Mouse (Mus musculus) limb, embryonic 11.5 days (tissue): ENCODE results near the gene Rmdn2. TPM values are rescaled to one million over a fixed set of nuclear protein-coding genes. Genes with fewer than 3 reads are reported as not detected.

Experiments
- ATAC-seq: fragments of 200-750 bp; cut with Nextera tagmentation; 2 replicates; pipeline ENCODE4 v1.8.0; 2017; ENCODE audit warnings: low read depth; ENCODE audit not compliant: insufficient number of reproducible peaks, low FRiP score, low TSS enrichment
- DNase-seq: peaks from one replicate; pipeline ENCODE4 v3.0.0-alpha.2; 2015; ENCODE audit warnings: low spot score
- H3K27ac ChIP-seq: fragments of 300-500 bp; sonication (generic); replicated peaks from 2 replicates; pipeline ENCODE4 v1.5.1; 2014; ENCODE audit warnings: low read depth, mild to moderate bottlenecking, low read length
- H3K27me3 ChIP-seq: fragments of 300-500 bp; sonication (generic); 2 replicates; pipeline ENCODE4 v1.6.1; 2014; ENCODE audit warnings: mild to moderate bottlenecking, low read length, mixed read lengths; ENCODE audit not compliant: control insufficient read depth, insufficient read depth
- H3K36me3 ChIP-seq: fragments of 300-500 bp; sonication (generic); 2 replicates; pipeline ENCODE4 v1.6.1; 2014; ENCODE audit warnings: mild to moderate bottlenecking, low read length, moderate library complexity, mixed read lengths; ENCODE audit not compliant: control insufficient read depth, insufficient read depth
- H3K4me1 ChIP-seq: fragments of 300-500 bp; sonication (generic); 2 replicates; pipeline ENCODE4 v1.6.1; 2014; ENCODE audit warnings: low read length, mixed read lengths; ENCODE audit not compliant: control insufficient read depth, insufficient read depth
- H3K4me2 ChIP-seq: fragments of 300-500 bp; sonication (generic); 2 replicates; pipeline ENCODE4 v1.6.1; 2014; ENCODE audit warnings: low read depth, mild to moderate bottlenecking, moderate library complexity; ENCODE audit not compliant: severe bottlenecking
- H3K4me3 ChIP-seq: fragments of 300-500 bp; sonication (generic); 2 replicates; pipeline ENCODE4 v1.5.1; 2014; ENCODE audit warnings: low read depth, low read length
- H3K9ac ChIP-seq: fragments of 300-500 bp; sonication (generic); 2 replicates; pipeline ENCODE4 v1.6.1; 2014; ENCODE audit warnings: mild to moderate bottlenecking, low read length
- H3K9me3 ChIP-seq: fragments of 300-500 bp; sonication (generic); 2 replicates; pipeline ENCODE4 v1.6.1; 2016; ENCODE audit warnings: low read length; ENCODE audit not compliant: control insufficient read depth
- WGBS: fragments of 180-500 bp; shearing (Covaris S2); extraction: QIAGEN DNeasy Blood & Tissue Kit; methylation state at CpG from one replicate; pipeline ENCODE4 v1.1.7; 2014; 5-methylcytosine and 5-hydroxymethylcytosine counted together
- polyA plus RNA-seq: library from polyadenylated mRNA; unstranded; fragments of >200 nt; fragmentation: Nextera tagmentation; extraction: Ambion mirVana; gene quantifications from 2 replicates; pipeline ENCODE4 v1.2.1, GENCODE M21; 2014

Gene Rmdn2
- polyA plus RNA-seq, 1 experiment from 2014 or later, result 10.8 TPM

DNA sequence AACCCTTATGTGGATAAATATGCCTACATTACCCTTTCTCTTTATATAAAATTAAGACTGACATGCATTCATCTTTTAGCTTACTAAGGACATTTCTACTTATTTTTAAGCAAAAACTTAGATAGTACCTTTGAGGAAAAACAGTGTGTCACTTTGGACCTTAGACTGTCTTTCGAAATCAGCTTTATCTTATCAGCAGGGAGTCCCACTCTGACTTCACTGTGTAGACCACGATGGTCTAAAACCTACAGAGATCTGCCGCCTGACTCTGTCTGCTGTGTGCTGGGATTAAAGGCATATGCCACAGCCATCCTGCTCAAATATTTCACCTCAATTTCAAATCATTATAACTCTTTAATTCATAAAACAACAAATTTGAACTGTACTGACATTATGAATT lies 46.8 kb downstream of the Rmdn2 start:
- H3K9me3 ChIP-seq, result no peaks in the 10 kb centered on the region
- no peak for ATAC-seq
- WGBS, result 67% methylated on average over 3 of the region's 3 CpGs

DNA sequence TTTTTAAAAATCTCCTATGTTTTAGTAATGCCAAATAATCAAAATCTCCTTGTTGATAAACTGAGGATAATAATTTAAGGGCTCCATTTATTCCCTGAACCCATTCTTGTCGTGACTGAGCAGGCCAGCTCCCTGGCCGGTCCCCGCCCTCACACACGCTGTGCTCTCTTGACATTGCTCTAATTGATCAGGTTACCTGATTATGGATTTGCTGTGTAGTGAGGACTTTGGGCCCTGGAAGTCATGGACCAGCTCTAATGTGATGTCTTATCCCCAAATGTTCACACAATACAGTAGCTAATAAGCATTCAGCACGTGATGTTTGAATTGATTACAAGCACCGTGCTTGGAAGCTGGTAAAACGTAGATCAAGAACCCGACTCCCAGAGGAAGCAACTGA lies 47.2 kb downstream of the Rmdn2 start:
- Histone ChIP-seq H3K36me3 (no peaks in the 10 kb centered on the region), H3K9me3 (no peaks in the 10 kb centered on the region), H3K4me2 (no peak overlapping the region), H3K4me3 (no peak overlapping the region), H3K9ac (no peak overlapping the region), H3K27me3 (no peaks in the 10 kb centered on the region), H3K4me1 (no peaks in the 10 kb centered on the region), H3K27ac (no peak overlapping the region)
- no peak for DNase-seq
- ATAC-seq, result no peak
- 73% methylated on average over 8 of the region's 8 CpGs for WGBS

More for the DNA sequence above, 46.8 kb downstream of the Rmdn2 start:
- Histone ChIP-seq H3K27me3 (no peaks in the 10 kb centered on the region), H3K36me3 (no peaks in the 10 kb centered on the region), H3K4me1 (no peaks in the 10 kb centered on the region), H3K4me2 (no peak overlapping the region), H3K4me3 (no peak overlapping the region), H3K9ac (no peak overlapping the region), H3K27ac (no peak overlapping the region)
- DNase-seq, result no peak

DNA sequence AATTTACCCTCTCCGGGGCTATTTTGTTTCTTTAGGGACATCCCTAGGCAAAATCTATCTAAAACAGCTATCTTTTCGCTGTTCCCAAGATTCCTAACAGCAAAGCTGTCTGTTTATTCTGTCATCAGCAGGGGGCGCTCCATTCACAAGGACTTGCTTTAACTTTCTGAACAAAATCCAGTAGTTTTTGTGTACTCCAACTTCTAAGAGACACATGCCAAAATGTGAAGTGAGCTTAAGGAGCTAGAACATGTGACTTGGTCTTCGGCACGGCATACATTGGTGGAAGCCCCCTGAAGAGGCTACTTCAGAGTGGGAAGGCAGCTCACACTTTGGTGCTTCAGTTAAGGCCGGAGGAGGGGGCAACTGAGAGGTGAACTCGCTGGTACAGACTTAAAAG lies 49.7 kb downstream of the Rmdn2 start:
- Histone ChIP-seq H3K4me1 (no peaks in the 10 kb centered on the region), H3K27me3 (no peaks in the 10 kb centered on the region), H3K4me2 (no peak overlapping the region), H3K9me3 (no peaks in the 10 kb centered on the region), H3K9ac (no peak overlapping the region), H3K36me3 (no peaks in the 10 kb centered on the region), H3K27ac (no peak overlapping the region), H3K4me3 (no peak overlapping the region)
- DNase-seq (peak; percentile 85), ATAC-seq (no peak)
- WGBS, result 48% methylated on average over 7 of the region's 7 CpGs

DNA sequence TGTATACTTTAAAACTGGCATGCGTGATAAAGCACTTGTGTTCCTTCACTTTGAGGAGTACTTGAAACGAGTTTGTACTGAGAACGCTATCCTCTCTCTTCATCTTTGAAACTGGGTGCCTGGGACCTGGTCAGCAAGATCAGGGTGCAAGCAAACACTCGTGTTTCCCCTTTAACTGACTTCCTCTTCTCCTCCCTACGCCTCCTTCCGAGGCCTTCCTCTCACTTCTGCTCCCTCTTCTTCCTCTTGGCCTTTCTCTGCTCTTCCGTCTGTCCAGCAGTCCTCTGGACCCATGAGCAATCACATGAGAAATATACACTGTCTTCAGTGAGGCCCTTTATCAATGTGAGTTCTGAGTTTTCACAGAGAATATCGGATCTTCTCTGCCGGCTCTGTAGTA lies 50.2 kb downstream of the Rmdn2 start:
- no peak for DNase-seq
- Histone ChIP-seq H3K4me2 (no peak overlapping the region), H3K27me3 (no peaks in the 10 kb centered on the region), H3K9ac (no peak overlapping the region), H3K36me3 (no peaks in the 10 kb centered on the region), H3K4me3 (no peak overlapping the region), H3K27ac (no peak overlapping the region), H3K4me1 (no peaks in the 10 kb centered on the region), H3K9me3 (no peaks in the 10 kb centered on the region)
- no peak for ATAC-seq
- 82% methylated on average over 9 of the region's 9 CpGs for WGBS

DNA sequence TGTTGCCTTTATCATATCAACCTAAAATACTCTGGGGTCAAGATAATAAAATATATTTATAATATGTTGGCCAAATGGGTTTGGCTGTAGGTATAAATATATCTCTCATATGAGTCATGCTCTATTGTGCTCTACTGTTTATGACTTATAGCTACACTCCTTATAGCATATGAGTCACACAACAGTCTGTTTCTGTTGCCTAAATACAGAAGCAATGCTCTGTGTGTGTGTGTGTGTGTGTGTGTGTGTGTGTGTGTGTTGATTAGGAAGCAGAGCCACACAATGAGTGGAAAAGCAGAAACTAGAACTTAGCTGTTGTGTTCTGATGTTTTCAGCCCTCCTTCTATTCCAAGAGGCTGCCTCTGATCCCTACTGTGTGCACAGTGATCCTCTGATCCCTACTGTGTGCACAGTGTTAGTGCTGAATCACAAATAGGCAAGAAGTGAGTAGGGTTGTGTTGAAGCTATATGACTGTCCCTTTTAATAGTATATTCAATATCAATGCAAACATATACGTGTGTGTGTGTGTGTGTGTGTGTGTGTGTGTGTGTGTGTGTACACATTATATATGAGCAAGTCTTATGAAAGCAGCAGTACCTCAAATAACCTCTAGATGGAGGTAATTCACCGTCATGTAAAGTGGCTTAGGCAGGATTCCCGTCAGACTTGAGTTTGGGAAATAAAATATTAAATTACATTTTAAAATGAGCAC lies 51.9 kb downstream of the Rmdn2 start:
- no peak for ATAC-seq
- Histone ChIP-seq H3K27me3 (no peaks in the 10 kb centered on the region), H3K9me3 (no peaks in the 10 kb centered on the region), H3K27ac (no peak overlapping the region), H3K4me1 (no peaks in the 10 kb centered on the region), H3K36me3 (no peaks in the 10 kb centered on the region), H3K9ac (no peak overlapping the region), H3K4me3 (no peak overlapping the region), H3K4me2 (no peak overlapping the region)
- no peak for DNase-seq
- 21% methylated on average over 3 of the region's 3 CpGs for whole genome bisulfite sequencing

DNA sequence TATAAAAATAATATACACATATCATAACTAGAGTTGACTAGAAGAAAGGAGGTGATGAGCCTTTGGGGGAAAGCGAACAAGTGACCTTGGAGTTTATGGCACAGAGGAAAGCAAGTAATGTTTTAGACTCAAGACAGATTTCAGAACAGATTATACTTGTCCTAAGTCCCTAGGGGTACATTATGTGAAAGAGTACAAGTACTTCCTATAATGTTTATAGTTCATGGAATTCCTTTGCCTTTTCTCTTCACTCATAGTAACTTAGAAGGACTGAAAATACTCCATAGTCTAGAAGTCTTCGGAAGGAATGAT lies 52.4 kb downstream of the Rmdn2 start:
- DNase-seq (no peak), ATAC-seq (no peak)
- Histone ChIP-seq H3K9me3 (no peaks in the 10 kb centered on the region), H3K36me3 (no peaks in the 10 kb centered on the region), H3K27ac (no peak overlapping the region), H3K4me1 (no peaks in the 10 kb centered on the region), H3K9ac (no peak overlapping the region), H3K4me3 (no peak overlapping the region), H3K27me3 (no peaks in the 10 kb centered on the region), H3K4me2 (no peak overlapping the region)
- WGBS, result 87% methylated on average over 2 of the region's 2 CpGs

DNA sequence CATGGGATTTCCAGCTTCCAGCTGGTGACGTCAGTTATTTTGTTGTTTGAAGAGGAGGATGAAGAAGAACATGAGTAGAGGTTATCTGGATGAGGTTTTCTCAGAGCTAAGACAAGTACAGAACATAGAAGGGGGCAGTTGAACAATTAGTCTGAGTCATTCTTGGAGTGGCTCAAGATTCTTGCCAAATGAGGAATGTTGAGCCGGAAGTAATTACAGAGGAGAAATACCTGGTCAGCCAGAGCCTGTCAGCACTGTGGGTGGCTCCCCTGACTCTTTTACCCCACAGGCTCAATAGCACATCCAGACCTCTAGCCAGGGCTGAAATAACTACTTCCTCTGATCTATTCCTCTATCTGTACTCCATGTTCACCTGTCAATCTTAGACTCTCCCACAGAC lies 59.2 kb downstream of the Rmdn2 start:
- H3K4me3 ChIP-seq, result no peak overlapping the region
- H3K36me3 ChIP-seq, result no peaks in the 10 kb centered on the region; the same call in 1 of the 2 replicates
- DNase-seq (no peak), ATAC-seq (no peak)
- H3K9me3 ChIP-seq, result no peaks in the 10 kb centered on the region
- no peaks in the 10 kb centered on the region for H3K4me1 ChIP-seq
- whole genome bisulfite sequencing, result 49% methylated on average over 2 of the region's 2 CpGs
- no peak overlapping the region for H3K9ac ChIP-seq
- H3K27me3 ChIP-seq, result no peaks in the 10 kb centered on the region
- no peak overlapping the region for H3K27ac ChIP-seq
- no peak overlapping the region for H3K4me2 ChIP-seq

DNA sequence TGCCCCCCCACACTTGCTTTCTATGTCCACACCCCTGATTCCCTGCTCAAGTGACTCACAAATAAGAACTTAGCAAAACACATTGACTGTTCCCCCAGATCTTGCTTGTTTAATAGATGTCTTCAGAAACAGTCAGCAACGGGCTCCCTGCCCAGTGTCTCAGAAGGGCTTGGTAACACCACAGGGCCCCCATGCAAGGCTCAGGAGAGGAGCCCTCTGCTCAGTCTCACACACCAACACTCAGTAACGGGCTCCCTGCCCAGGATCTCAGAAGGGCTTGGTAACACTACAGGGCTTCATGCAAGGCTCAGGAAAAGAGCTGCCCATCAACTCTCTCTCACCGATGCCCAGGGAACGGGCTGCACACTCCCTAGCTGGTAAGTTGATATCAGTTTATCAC lies 83.4 kb downstream of the Rmdn2 start:
- 85% methylated on average over 4 of the region's 4 CpGs for WGBS
- H3K4me2 ChIP-seq, result no peak overlapping the region

DNA sequence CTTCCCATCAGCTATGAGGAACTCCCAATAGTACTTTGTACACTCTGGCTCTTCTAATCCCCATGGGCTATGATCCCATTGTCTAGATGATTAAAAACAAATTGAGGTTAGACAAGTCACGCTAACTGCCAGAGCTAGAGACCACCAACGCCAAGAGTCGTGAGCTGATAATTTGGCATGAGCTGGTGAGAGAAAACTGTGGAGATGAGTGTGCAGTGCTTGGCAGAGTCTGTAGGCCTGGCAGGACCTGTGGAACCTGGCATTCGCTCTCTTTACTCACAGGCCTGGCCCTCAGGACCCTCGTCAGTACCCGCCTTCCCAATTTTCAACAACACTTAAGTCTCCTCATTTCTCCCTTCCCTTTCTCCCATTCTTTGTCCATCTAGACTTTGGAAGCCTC lies 83.9 kb downstream of the Rmdn2 start:
- DNase-seq (no peak), ATAC-seq (no peak)
- no peaks in the 10 kb centered on the region for H3K36me3 ChIP-seq
- no peak overlapping the region for H3K9ac ChIP-seq
- no peak overlapping the region for H3K4me3 ChIP-seq
- H3K4me2 ChIP-seq, result no peak overlapping the region
- no peaks in the 10 kb centered on the region for H3K4me1 ChIP-seq
- H3K9me3 ChIP-seq, result no peaks in the 10 kb centered on the region
- WGBS, result 91% methylated on average over 6 of the region's 6 CpGs
- H3K27me3 ChIP-seq, result no peaks in the 10 kb centered on the region
- H3K27ac ChIP-seq, result no peak overlapping the region

More for the DNA sequence above, 83.4 kb downstream of the Rmdn2 start:
- Histone ChIP-seq H3K9me3 (no peaks in the 10 kb centered on the region), H3K9ac (no peak overlapping the region), H3K27ac (no peak overlapping the region), H3K4me1 (no peaks in the 10 kb centered on the region), H3K27me3 (no peaks in the 10 kb centered on the region), H3K36me3 (no peaks in the 10 kb centered on the region), H3K4me3 (no peak overlapping the region)
- ATAC-seq (no peak), DNase-seq (no peak)
